Mouse (Mus musculus): ENCODE results near the gene Osbpl10.
"Not testable (repeated sequence)": the region's sequence is repeated elsewhere in the genome, so short reads cannot be mapped to it uniquely, and the experiment has no call there.

The Osbpl10 gene

DNA sequence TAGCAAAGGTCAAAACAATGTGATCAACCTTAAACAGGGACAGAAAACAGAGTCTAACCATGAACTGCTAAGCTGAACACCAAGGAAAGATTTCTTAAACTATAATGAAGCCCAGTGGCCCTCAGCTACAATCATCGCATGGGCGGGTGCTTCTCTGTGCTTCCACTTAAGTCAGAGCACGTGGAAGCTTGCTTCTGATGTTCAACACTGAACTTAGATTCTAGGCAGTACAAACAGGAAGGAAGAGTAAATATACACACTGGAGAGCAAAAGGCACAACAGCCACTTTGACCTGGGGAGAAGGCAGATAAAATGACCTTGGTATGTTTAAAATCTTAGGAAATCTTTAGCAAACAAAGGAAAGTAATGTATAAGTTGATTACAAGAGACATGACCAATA lies 293.2 kb downstream of the Osbpl10 start:
- no peak for DNase-seq (ENCODE audit: low read depth, low spot score)

DNA sequence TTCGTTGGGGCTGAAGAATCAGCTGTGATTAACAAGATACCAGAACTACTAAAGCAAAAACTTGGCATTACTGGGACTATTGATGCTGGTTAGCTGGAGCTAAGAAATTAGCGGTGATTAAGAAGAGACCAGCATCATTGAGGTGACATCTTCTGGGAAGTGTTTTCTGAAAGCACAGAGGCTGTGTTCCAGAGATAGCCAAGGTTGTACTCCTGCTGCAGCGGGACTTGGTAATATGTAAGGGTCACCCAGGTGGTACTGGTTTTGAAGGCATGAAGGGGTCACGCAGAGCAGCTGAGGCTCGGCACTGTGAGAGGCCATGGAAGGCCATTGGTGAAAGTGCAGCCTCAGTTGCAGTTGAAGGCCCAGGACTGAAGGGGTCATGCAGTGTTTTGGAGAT lies 294.1 kb downstream of the Osbpl10 start:
- DNase-seq (ENCODE audit: low read depth, low spot score), result not testable (repeated sequence)

DNA sequence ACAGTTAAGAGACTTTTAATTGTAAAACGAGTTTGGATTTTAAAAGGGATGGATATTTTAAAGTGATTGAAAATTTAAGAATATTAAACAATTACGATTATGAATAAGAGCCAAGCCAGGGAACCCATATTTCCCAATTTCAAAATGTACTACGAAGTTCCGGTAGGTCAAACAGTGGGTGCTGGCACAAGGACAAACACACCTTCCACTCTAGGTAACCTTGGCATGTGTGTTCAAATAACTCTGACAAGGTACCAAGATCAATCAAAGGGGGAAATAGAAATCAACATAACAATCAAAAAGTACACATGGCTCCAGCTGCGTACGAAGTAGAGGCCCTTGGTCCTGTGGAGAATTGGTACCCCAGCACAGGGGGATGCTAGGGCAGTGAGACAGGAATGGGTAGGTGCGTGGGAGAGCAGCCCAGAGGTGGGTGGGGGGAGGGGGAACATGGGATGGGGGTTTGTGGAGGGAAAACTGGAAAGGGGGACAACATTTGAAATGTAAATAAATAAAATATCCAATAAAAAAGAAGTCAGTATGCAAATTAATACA lies 294.8 kb downstream of the Osbpl10 start:
- no peak for DNase-seq (ENCODE audit: low read depth, low spot score)

DNA sequence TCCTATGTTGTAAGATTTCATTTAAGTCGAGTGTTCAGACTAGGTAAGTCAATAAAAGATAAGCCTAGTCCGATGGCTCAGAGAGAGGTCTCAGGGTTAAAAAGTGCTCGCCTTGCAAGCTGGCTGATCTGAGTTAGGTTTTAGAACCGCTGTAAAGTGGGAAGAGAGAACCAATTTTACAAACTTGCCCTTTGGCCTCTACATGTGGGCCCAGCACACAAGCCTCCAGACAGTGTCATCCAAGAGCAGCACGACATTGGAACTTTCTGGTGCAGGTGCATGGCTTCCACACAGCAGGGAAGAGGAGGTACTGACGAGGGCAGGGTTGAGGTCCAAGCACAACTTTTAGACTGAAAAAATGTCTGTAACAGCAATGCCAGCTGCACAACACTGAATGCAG lies 296.4 kb downstream of the Osbpl10 start:
- no peak for DNase-seq (ENCODE audit: low read depth, low spot score)

DNA sequence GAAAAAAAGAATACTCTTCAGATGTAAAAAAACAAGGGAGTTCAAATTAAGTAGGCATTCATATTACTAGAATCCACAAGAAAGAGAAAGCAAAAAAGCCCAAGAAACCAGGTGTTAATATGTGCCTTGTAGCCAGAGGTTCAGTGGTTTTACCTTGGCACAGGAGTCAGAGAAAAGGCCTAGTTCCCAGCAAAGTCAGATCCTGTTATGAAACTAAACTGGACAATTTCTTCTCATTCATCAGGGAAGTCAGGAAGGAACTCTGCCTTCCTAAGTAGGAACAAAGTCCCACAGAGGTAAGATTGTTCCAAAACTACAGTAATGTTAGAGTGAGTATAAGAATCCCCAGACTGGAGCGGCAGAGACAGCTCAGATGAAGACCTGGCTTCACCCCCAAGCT lies 300.3 kb downstream of the Osbpl10 start:
- DNase-seq (ENCODE audit: low read depth, low spot score), result no peak
